Mouse (Mus musculus) left cerebral cortex, postnatal 36 days (tissue): Measurements from ENCODE around the gene Olfr547. TPM values are rescaled to one million over a fixed set of nuclear protein-coding genes. Genes with fewer than 3 reads are reported as not detected.

Source experiments
- DNase-seq, 2 experiments: peaks; one replicate each; pipeline ENCODE4 v3.0.0; 2021 to 2022; ENCODE audit warnings: low spot score in 2 of 2, mixed read lengths in 1 of 2
- intact Hi-C: fragments of 180-260 bp; cut with DNase I; formaldehyde crosslinking; loops from one replicate; pipeline ENCODE4 v1.15.1; 2025
- total RNA-seq, 2 experiments: library from RNA; stranded (reverse); gene quantifications; 2 replicates each; pipeline ENCODE4 v1.2.3; 2021

The Olfr547 gene
- total RNA-seq, 2 experiments from 2014 or later = not detected

GRCm38 (mm10) chr7:102564999-102565997 is 30.7 kb downstream of the Olfr547 start, which contains the start of gene Trim21:
Trim21 (minus strand) TSS chr7:102565486.
- DNase-seq = peak; percentile 18 to 46
- intact Hi-C loops = no loop called here

GRCm38 (mm10) chr7:102566219-102566618 is 31.7 kb downstream of the Olfr547 start:
- intact Hi-C loops = no loop called here
- DNase-seq = no peak

GRCm38 (mm10) chr7:102571142-102571541 is 36.6 kb downstream of the Olfr547 start, which contains the start of gene Olfr550:
Olfr550 (plus strand) TSS chr7:102571442.
- intact Hi-C loops = no loop called here
- DNase-seq = peak in 1 of 2 experiments; percentile 5

GRCm38 (mm10) chr7:102573174-102573830 is 38.8 kb downstream of the Olfr547 start:
- no peak for DNase-seq
- intact Hi-C loops = no loop called here

- intact Hi-C loops = no loop called here
Measured at GRCm38 (mm10) chr7:102575998-102576397, 41.4 kb downstream of the Olfr547 start.

More at GRCm38 (mm10) chr7:102575998-102576397, 41.4 kb downstream of the Olfr547 start:
- no peak for DNase-seq

Other genes with a start within 250 kb of the Olfr547 start
- 10 to 100 TPM; 10.8 to 13.0 TPM for gene Rrm1, start 93.1 kb upstream of the Olfr547 start, total RNA-seq
- not detected for gene Olfr543, start 53.1 kb upstream of the Olfr547 start, total RNA-seq
- not detected for gene Olfr544, start 46.4 kb upstream of the Olfr547 start, total RNA-seq
- not detected for gene Olfr545, start 35.2 kb upstream of the Olfr547 start, total RNA-seq
- gene Olfr548-ps1, start 6.1 kb downstream of the Olfr547 start, total RNA-seq = not detected
- not detected for gene Olfr549, start 15.1 kb downstream of the Olfr547 start, total RNA-seq
- 1 to 10 TPM; 2.0 to 4.3 TPM for gene Trim21, start 30.7 kb downstream of the Olfr547 start, total RNA-seq
- gene Olfr550, start 36.7 kb downstream of the Olfr547 start, total RNA-seq = under 1 TPM; 0.42 to 0.50 TPM
- not detected for gene Olfr551, start 57.1 kb downstream of the Olfr547 start, total RNA-seq
- under 1 TPM in 1 of 2 experiments, not detected in 1; 0.27 TPM for gene Olfr552, start 63.0 kb downstream of the Olfr547 start, total RNA-seq
- not detected for gene Olfr553, start 83.5 kb downstream of the Olfr547 start, total RNA-seq
- gene Olfr554, start 103.7 kb downstream of the Olfr547 start, total RNA-seq = not detected
- not detected for gene Olfr555, start 124.1 kb downstream of the Olfr547 start, total RNA-seq
- not detected for gene Olfr556, start 130.2 kb downstream of the Olfr547 start, total RNA-seq
- gene Trim68, start 152.6 kb downstream of the Olfr547 start, total RNA-seq = 1 to 10 TPM; 5.5 to 6.7 TPM
- under 1 TPM in 1 of 2 experiments, not detected in 1; 0.25 TPM for gene Olfr557, start 161.2 kb downstream of the Olfr547 start, total RNA-seq
- under 1 TPM; 0.12 to 0.29 TPM for gene Olfr558, start 167.5 kb downstream of the Olfr547 start, total RNA-seq
- not detected for gene Olfr33, start 184.3 kb downstream of the Olfr547 start, total RNA-seq
- gene Olfr559, start 192.7 kb downstream of the Olfr547 start, total RNA-seq = not detected
- under 1 TPM; 0.27 to 0.54 TPM for gene Olfr560, start 224.6 kb downstream of the Olfr547 start, total RNA-seq
- under 1 TPM; 0.72 to 0.77 TPM for gene Olfr78, start 224.7 kb downstream of the Olfr547 start, total RNA-seq
- not detected for gene Olfr561, start 236.5 kb downstream of the Olfr547 start, total RNA-seq